Mouse (Mus musculus) inflammation-experienced regulatory T-cells, adult 6 months (primary cell): ENCODE results near the gene Glb1l. TPM values are rescaled to one million over a fixed set of nuclear protein-coding genes. Genes with fewer than 3 reads are reported as not detected.

Experiments
- ATAC-seq: one replicate; pipeline ENCODE4 v1.8.0; 2017
- polyA plus RNA-seq, 3 experiments: library from polyadenylated mRNA; unstranded; fragments of 100-300 nt; shearing (Covaris generic); gene quantifications; one replicate each; pipeline ENCODE4 v1.2.1; 2017

Gene Glb1l
- polyA plus RNA-seq, 3 experiments from 2014 or later, result 8.4 to 14.1 (median 13.5) TPM

DNA sequence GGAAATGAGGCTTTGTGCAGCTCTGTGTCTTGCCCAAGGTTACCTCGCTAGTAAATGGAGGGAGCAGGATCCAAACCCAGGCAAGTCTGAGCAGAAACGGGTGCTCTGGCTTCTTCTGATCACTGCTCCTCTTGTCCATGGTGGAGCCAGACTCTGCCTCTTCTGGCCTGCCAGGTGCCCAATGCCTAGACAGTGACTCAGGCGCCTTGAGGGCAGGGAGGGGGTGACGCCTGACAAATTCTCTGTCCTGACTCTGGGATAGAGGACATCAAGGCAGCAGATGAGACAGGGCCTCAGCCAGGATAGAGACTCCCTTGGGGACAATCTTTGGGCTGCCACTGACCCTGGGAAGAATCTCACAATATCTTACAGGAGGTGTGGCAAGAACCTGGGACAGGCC is 20.6 kb upstream of the Glb1l start:
- ATAC-seq, result no peak

DNA sequence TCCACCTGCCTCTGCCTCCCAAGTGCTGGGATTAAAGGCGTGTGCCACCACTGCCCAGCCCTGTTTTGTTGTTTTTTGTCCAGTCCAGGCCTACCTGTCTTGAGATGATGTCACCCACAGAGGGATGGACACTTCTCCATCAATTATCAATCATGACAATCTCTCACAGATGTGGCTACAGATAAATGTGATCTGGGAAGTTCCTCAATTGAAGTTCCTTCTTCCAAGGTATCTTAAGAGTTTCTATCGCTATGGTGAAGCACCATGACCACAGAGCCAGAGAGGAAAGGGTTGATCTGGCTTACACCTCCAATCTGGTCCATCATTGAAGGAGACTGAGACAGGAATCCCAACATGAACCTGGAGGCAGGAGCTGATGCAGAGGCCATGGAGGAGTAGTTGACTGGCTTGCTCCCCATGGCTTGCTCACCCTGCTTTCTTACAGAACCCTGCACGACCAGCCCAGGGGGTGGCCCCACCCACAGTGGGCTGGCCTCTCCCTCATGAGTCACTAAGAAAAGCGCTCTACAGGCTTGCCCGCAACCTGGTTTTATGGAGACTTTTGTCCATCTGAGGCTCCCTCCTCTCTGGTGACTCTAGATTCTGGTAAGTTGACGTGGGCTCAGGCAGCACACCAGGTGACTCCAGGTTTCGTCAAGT is 19.9 kb upstream of the Glb1l start:
- no peak for ATAC-seq

DNA sequence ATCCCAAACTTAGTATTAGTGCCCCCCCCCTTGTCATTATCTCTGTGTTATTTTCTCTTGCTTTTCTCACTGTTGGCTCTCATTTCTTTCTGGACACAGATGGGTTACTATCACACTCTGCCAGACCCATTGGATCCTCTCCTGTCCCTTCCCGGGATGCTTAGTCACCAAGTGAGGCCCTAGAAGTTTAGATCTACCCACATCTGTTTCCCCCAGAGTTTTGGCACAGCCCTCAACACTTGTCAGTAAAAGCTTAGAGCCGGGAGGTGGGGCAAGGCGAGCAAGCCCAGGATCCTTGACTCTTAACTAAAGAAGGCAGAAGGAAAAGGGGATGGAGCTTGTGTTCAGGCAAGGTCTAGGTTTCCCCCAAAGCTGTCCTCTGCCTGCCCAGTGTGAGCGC is 18.5 kb upstream of the Glb1l start:
- ATAC-seq, result no peak

DNA sequence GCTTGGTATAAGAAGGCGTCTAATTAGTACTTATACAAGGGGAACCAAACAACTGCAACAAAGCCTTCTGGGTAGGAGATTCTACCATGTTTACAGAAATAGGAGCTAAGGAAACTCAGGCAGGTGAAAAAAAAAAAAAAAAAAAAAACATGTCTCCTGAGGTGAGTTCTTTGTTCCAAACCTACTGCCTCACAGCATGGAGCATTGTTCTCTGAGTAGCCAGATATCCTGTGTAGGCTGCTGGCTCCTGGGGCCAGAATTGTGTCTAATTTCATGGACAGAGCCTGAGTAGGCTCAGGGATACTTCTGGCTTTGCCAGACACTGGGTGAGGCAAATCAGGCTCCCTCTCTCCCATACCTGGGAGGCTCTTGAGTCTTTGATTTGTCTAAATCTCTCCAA is 17.0 kb upstream of the Glb1l start:
- ATAC-seq, result no peak

DNA sequence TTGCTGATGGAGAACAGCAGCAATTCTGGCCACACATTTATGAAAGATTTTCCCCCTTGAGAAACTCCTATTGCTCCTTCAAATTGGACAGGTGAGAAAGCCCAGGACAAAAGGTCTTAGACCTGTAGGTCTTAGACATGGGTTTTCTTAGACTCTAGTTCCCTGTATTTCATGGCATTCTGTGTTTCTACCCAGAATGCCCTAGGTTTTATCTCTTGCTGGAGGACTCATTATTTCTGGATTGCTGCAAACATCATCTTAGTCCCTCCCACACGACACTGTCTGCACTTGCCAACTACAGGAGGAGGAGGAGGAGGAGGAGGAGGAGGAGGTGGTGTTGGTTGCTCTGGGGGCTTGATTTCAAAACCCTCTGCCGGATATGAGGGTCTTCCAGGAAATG is 15.5 kb upstream of the Glb1l start:
- ATAC-seq, result no peak

DNA sequence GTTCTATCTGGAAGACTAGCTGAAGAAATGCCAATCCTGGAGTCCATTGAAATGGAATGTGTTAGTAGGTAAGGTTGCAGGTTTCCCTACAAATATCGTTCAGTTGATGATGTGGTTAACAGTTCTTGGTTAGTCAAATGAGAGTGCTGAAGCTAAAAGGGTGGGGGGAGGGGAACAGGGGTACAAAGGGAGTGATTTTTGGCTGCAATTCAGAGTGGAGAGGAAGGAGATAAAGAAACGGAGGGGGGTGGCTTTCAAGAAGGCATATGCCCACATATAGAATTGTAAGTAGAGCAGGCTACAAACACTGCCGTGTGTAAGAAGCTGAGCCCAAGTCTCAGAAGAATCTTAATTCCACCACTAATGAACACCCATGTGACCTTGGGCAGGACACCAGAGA is 14.9 kb upstream of the Glb1l start:
- no peak for ATAC-seq

DNA sequence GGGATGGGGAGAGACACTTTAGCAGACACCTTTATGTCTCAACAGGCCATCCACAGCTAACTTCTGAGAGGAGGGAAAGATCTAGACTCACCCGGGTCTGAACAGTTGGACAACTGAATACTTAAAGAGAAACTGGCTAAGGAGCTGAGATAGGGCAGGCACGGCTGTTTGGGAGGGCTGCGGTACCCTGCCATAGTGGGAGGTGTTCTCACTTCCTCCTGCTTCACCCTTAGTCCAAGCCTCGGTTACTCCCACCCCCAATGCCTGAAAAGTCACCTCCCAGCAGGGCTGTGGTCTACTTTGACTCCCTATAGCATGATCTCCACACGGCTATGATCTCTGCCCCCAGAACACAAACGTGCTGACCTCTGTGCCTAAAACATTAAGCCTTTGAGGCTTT is 12.9 kb upstream of the Glb1l start:
- no peak for ATAC-seq

DNA sequence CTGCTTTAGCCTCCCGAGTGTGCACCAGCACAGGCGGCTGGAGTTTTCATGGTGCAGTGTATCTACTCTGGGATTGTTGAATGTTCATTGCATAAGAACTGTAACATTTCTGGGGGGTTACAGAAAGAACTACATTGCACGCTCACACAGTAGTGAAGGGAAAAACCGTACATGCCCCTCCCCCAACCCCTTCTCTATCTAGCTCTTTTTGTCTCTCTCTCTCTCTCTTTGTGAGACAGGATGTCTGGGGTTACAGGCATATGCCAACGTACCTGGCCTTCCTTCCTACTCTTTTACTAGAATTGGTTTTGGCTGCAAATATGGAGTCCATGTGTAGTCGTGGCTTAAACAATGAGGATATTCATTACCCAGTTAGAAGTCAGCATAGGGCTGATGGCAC is 12.3 kb upstream of the Glb1l start:
- peak; percentile 14 for ATAC-seq

DNA sequence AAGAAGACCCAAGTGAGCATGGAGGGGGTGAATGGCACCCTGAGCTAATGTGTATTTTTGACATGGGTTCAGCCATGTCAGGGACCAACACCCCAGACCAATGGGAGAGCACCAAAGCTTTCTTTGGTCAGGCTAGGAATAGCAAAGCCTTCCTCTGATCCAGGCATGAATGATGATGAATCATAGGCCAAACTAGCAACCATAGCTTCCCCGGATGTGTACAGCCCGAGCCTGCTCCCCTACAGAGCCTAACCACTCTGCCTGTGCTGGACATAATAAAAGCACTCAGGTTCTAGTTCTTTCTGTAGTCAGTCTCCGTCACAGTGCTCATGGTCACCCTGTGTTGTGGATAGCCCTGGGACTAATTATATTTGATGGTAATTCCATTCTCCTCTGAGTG is 10.9 kb upstream of the Glb1l start:
- no peak for ATAC-seq

DNA sequence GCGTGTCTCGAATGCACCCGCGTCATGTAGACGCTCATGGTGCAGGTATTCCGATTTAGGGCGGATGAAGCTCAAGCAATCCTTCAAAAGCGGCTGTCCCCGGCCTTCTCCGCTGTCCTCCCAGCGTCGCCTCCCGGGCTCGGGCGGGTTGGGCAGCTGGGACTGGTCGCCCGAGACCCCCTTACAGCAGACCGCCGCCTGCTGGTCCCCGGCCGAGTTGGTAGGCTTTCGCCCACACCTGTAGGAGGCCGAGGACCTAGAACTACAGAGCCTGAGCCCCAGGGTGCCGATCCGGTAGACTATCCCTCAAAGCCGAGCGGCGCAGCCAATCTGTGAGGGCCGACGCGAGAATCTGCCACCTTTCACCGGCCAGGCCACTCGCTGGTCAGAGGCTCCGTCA is 8.9 kb upstream of the Glb1l start, which contains the start of gene Tuba4a:
TSS of gene Tuba4a (minus strand) at position 335 of the 400 bp plus-strand sequence.
- no peak for ATAC-seq

DNA sequence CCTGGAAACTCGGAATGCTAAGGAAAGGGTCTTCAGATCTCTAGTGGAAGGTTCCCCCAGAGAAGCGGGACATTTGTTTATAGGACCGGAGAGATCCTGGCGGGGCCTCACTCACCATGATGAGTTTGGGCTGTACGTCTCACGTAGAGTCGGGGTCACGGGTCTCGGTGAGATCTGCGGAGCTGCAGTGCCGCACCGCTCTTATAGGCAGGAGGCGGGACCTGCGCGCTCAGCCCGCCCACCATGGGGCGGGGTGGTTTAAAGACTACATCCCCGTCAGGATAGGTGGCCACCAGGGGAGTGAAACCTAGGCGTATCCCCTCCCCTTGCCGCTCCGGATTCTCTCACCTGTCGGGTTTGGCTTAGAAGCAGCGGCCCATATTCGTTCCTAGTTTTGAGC is 8.5 kb upstream of the Glb1l start:
- peak; percentile 90 for ATAC-seq

DNA sequence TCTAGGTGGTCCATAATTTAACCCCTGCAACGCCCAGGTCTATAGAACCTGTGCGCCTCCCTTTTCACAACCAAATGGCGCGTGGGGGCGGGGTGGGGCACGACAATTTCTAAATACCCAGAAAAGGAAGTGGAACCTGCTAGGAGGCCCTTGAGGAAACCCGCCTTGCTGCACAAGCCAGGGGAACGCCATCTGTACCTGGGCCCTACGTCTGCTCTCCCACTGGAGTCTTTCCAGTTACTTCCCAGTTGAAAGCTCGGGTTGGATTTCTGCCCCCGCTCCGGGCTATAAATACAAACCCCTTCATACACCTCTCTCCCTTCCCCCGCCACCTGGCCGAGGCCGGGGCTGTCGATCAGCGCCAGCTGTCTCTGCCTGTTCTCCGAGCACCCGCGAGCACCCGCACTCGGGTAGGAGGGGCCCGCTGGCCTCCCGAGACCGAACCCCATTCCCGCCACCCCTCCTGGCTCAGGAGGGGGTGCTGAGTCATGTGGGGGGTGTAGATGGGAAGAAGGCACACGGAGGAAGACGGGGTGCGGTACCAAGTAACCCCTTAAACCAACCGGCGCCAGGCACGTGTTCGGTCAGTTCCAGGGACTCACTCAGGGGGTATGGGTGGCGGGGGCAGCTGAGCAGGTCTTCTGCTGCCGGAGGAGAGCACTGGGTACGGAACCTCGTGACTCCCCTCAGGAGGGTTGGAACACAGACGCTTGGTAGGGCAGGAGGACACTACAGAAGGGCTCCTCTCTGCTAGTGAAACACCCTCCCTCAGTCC is 7.8 kb upstream of the Glb1l start:
- peak; percentile 55 for ATAC-seq

DNA sequence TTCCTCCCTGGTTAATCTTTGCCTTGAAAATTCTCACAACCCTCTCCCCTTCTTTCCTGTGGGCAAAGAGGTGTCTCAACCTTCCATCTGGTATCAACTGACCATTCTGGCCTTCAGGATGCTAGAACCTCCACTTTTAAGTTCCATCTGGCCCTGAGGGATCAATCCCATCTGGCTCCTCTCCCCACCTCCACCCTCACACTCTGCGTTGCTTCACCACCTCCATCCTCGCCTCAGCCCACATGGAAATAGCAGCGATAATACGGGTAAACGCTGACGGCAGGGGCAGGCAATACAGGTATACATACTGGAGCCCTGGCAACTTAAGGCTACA is 7.2 kb upstream of the Glb1l start:
- no peak for ATAC-seq

DNA sequence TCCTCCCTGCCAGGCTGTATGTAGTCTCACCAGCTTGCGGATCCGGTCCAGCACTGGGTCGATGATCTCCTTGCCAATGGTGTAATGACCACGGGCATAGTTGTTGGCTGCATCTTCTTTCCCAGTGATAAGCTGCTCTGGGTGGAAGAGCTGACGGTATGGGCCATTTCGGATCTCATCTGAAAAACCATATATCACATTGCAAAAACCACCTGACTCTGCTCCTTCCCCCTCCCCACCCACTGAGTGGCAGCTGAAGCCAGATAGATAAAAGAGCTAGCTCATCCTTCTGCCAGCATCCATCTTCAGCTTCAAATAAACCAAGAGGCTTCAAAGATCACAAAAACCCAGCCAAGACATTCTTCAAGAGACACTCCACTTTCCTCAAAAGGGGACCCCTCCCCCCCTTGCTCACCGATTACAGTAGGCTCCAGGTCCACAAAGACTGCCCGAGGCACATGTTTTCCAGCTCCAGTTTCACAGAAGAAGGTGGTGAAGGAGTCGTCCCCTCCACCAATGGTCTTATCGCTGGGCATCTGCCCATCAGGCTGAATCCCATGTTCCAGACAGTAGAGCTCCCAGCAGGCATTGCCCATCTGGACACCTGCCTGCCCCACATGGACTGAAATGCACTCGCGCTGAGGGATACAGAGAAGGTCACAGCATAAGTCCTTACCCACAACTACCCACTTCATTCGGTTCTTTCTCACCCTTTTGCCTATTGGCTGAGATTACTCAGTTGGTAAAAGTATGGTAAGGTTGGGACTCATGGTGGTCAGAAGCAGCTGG is 6.4 kb upstream of the Glb1l start:
- ATAC-seq, result no peak

DNA sequence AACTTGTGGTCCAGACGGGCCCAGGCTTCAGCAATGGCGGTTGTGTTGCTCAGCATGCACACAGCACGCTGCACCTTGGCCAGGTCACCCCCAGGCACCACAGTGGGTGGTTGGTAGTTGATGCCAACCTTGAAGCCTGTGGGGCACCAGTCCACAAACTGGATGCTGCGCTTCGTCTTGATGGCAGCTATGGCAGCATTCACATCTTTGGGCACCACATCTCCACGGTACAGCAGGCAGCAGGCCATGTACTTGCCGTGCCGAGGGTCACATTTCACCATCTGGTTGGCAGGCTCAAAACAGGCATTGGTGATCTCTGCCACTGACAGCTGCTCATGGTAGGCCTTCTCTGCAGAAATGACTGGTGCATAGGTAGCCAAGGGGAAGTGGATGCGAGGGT is 5.2 kb upstream of the Glb1l start:
- ATAC-seq, result no peak

DNA sequence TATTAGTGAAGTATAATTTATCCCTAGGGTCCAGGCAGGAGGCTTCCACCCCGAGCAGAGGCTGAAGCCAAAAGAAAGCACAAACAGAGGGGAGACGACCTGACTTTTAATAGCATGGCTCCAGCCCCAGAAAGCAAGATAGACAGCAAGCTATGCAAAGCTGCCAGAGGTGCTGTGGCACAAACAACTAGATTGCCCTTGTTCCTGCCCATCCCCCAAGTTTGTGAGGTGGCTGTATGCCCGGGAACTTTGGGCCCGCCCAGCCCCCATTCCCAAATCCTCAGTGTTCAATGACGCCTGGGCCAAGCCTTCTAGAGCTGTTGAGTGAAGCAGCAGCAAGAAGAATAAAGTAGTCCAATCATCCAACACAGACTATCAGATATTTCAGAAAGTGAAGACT is 4.3 kb upstream of the Glb1l start:
- no peak for ATAC-seq

DNA sequence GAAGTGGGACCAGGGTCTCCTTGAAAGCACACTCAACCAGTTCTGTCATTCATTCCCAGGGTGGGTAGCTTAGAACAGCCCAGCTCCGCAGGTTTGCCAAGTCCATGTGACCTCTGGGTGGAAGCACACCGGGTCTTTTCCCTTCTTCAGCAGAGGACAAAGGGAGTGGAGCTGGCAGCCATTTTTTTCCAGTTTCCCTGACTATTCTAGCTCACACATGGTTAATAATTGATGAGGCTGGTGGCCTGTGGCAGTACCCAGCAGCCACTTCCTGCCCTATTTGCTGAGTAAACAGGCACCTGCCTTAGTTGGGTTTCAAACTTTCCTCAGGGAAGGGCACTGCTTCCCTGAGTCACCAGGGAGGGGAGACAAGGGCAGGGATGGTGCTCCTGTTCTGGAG is 3.8 kb upstream of the Glb1l start:
- ATAC-seq, result no peak

DNA sequence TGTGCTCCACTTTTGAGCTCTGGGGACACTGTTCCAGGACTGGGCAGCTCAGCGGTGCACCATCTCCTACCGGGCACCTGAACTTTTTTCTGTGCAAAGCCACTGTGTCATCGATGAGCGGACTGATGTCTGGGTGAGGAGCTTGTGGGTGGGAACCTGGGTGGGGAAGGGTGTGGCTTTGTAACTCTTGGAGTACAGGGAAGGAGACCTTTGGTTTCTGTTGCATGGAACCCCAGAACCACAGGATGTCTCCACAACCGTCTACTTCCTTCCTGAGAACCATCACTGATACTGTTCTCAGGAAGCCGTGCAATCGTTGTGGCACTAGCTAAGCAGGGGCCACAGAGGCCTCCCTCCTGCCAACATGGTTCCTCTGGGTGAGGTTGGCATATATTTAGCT is 2.5 kb upstream of the Glb1l start:
- ATAC-seq, result no peak

DNA sequence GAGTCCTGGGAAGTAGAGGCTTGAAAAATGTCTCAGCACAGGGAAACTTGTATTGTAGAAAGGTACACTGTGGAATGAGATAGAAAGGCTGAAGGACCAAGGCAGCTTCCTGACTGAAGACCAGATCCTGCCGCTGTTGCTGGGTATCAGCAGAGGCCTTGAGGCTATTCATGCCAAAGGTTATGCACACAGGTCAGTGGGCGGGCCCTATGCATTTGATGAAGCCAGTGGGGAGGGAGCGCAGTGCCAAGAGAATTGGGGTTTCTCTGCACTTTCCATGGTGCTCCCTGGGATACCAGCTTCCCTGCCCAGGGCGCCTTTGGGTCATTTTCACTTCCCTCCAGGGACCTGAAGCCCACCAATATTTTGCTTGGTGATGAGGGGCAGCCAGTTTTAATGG is 1.9 kb upstream of the Glb1l start:
- ATAC-seq, result no peak

DNA sequence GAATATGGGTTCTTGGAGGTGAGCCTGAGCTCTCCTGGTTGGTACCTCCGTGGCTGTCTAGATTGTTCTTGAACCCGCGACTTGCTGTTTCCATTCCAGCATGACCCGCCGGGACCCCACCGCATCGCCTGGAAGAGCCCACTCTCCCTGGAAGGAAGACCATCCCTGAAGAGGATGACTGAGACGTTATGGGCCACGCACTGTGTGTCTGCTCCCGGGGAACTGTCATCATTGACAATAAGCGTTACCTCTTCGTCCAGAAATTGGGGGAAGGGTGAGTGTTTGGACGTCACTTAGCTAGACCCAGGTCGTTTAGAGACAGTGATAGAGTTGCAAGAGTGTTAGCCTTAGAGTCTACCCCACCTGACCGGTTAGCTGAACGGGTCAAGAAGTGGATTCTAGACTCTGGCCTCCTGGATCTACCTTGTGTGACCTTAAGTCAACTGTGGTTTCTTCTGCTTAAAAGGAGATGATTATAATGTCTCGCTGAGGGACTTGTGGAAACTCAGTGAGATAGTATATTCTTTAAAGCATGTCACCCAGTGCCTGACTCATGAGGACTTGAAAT is 612 bp upstream of the Glb1l start:
- ATAC-seq, result peak; percentile 20

DNA sequence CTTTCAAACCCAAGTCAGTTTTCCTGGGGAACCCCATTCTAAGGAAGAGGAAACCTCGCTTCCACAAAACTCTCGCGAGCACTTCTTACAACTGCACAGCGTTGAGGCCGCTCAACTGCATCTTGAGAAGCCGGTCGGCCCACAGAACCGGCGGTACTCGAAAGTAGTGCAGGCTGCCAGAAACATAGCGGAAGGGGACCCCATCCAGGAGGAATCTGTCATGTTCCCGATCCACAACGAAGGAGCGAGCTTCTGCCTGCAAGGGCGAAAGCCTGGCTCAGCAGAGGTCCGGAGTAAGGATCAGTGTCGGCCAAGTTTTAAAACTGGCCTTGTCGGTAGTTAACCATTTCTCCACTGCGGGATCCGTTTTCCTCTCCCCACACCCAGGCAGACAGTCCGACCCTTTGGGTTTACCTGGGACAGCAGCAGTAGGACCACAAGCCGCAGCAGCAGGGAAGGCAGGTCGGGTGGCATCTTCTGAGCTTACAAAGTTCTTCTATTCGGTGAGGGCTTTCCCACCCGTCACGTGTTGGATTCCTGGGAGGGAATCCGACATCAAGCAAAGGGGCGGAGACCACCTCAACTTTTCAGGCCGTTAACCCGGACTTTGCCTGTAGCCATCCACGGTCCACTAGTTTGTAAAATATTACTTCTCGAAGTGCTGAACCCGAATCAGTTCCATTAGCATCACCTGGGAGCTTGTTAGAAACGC is 1.5 kb downstream of the Glb1l start:
- no peak for ATAC-seq

DNA sequence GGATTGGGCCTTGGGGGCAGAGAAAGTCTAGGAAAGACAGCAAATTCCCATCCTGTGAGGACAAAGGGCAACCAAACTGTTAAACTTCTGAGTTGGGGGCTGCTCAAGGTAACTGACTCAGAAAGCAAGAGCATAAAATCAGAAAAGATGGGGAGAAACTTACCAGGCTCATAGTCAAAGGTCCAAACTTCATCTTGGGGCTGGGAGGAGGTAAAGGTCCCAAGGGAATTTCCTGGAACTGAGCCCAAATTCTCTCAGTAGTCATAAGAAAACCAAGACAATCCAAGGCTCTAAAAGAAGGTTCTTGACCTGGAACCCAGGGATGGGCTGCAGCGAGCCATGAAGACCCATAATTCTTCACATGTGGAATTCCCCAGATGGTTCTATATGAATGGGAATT is 9.4 kb downstream of the Glb1l start:
- ATAC-seq, result no peak

DNA sequence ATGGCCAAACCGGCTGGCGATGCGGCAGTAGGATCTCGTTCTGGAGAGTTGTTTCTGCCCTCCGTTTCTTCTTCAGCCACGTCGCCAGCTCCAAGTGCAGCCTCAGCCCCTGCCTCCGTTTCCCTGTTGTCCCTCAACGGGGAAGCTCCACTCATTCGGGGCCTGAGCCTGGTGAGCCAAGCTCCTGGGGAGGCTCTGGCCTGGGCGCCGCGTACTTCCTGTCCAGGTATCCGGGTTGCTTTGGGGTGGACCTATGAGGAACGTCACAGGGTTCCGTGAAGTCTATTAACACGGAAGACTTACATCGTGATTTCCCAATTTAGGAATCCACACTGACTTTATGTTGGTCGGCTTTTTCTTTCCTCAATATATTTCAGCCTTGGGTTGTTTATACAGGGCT is 18.2 kb downstream of the Glb1l start:
- ATAC-seq, result no peak
